In genomic region chr2:117318991-117319390, GRCm38 (mm10) we compare ENCODE assay signal across 17 mouse cellular contexts.
"Had no signal": no experiment of that assay in that cellular context is flagged by ENCODE, and none has a peak within 500 bp of the region (broad histone marks: within the 10 kb centered on the region; RNA-seq: fewer than 3 reads in every experiment).

No protein-coding gene starts in this region.

- ATAC-seq: hindbrain, embryonic 16.5 days; intestine, embryonic 15.5 days; intestine, postnatal 0 days had no signal

- DNase-seq: gastrocnemius, adult 2 months; gastrocnemius, postnatal 10 days; gastrocnemius, postnatal 25 days; heart, adult 18-20 months; heart, postnatal 10 days; heart, postnatal 4 days; kidney, adult 18-20 months; kidney, adult 8-10 months; kidney, postnatal 10 days; kidney, postnatal 36 days; layer of hippocampus, adult 9-11 months; layer of hippocampus, postnatal 36 days; liver; liver, embryonic 13.5 days had no signal
